16 mouse cellular contexts compared by ENCODE assay signal in genomic region chr19:37235818-37236217, GRCm38 (mm10). TPM values are rescaled to one million over a fixed set of nuclear protein-coding genes. Genes with fewer than 3 reads are reported as not detected.
DNase-seq lines count a peak whose midpoint lies in the region; ATAC-seq and TF ChIP-seq lines count a peak whose summit lies in the region.
"Had no signal": no experiment of that assay in that cellular context is flagged by ENCODE, and none has a peak within 500 bp of the region (broad histone marks: within the 10 kb centered on the region; RNA-seq: fewer than 3 reads in every experiment).

No protein-coding gene starts in this region.

- no peak for ATAC-seq in heart, embryonic 13.5 days (ENCODE audit: extremely low read depth, insufficient number of reproducible peaks, low FRiP score, low TSS enrichment)
- no peak for ATAC-seq in midbrain, embryonic 11.5 days (ENCODE audit: low FRiP score)
- ATAC-seq in midbrain, embryonic 16.5 days, result no peak
- ATAC-seq in liver, embryonic 14.5 days (ENCODE audit: insufficient read depth), result no peak
- ATAC-seq: CD4-positive, CD25-positive, alpha-beta regulatory T cell, adult 4 months; midbrain, embryonic 13.5 days had no signal

- H3K9me3 ChIP-seq in heart, embryonic 13.5 days, result no peaks in the 10 kb centered on the region
- no peaks in the 10 kb centered on the region for H3K9me3 ChIP-seq in midbrain, embryonic 11.5 days (ENCODE audit: control insufficient read depth, low read length)
- no peaks in the 10 kb centered on the region for H3K9me3 ChIP-seq in midbrain, embryonic 16.5 days (replicated peaks; ENCODE audit: control insufficient read depth, low read length, poor library complexity, severe bottlenecking)
- no peaks in the 10 kb centered on the region for H3K9me3 ChIP-seq in liver, embryonic 14.5 days (ENCODE audit: control insufficient read depth, low read length)
- H3K9me3 ChIP-seq: hindbrain, embryonic 15.5 days; midbrain, embryonic 13.5 days had no signal

- peak overlapping the region; percentile 46; the same call in 1 of the 2 replicates for H3K4me2 ChIP-seq in heart, embryonic 13.5 days
- no peak overlapping the region for H3K4me2 ChIP-seq in midbrain, embryonic 11.5 days
- H3K4me2 ChIP-seq in midbrain, embryonic 16.5 days (ENCODE audit: low read length), result no peak overlapping the region
- peak overlapping the region; percentile 87 for H3K4me2 ChIP-seq in liver, embryonic 14.5 days (ENCODE audit: low read depth)
- H3K4me2 ChIP-seq: hindbrain, embryonic 15.5 days; midbrain, embryonic 13.5 days had no signal

- WGBS in heart, embryonic 13.5 days, result 54% methylated on average over 8 of the region's 8 CpGs
- WGBS in midbrain, embryonic 11.5 days, result 73% methylated on average over 8 of the region's 8 CpGs
- WGBS in midbrain, embryonic 16.5 days, result 59% methylated on average over 8 of the region's 8 CpGs
- WGBS in liver, embryonic 14.5 days (ENCODE audit: insufficient replicate concordance), result 67% methylated on average over 8 of the region's 8 CpGs

- DNase-seq in heart, postnatal 4 days, result no peak
- peak; percentile 76 for DNase-seq in midbrain, embryonic 11.5 days (ENCODE audit: low spot score, missing footprints)
- DNase-seq in liver, embryonic 14.5 days (ENCODE audit: low read depth in 3 of 3, low spot score in 3 of 3), result no peak
- peak; percentile 44 to 68 for DNase-seq in lung, postnatal 4 days
- no peak for DNase-seq in embryo, embryonic 10 days (ENCODE audit: low spot score)
- no peak for DNase-seq in urinary bladder, postnatal 10 days (ENCODE audit: low spot score)
- DNase-seq: adrenal gland, postnatal 36 days; cerebellum, adult 11-12 months; embryo, embryonic 11 days; gastrocnemius, postnatal 25 days; kidney, adult 8-10 months had no signal

- no peak for TF ChIP-seq EP300 in liver, embryonic 14.5 days (IDR thresholded peaks at IDR 0.05; ENCODE audit: low read depth)

- no peak overlapping the region for H3K9ac ChIP-seq in heart, embryonic 13.5 days
- H3K9ac ChIP-seq in midbrain, embryonic 11.5 days (ENCODE audit: low read length), result no peak overlapping the region
- H3K9ac ChIP-seq in midbrain, embryonic 16.5 days (ENCODE audit: low read depth, low read length), result no peak overlapping the region
- peak overlapping the region; percentile 51 for H3K9ac ChIP-seq in liver, embryonic 14.5 days (replicated peaks)
- H3K9ac ChIP-seq: hindbrain, embryonic 15.5 days; midbrain, embryonic 13.5 days had no signal

- H3K36me3 ChIP-seq in heart, embryonic 13.5 days, result no peaks in the 10 kb centered on the region
- H3K36me3 ChIP-seq in midbrain, embryonic 11.5 days (ENCODE audit: control insufficient read depth, insufficient read depth, low read length), result no peaks in the 10 kb centered on the region
- H3K36me3 ChIP-seq in midbrain, embryonic 16.5 days (ENCODE audit: control insufficient read depth, insufficient read depth, low read length), result no peaks in the 10 kb centered on the region
- H3K36me3 ChIP-seq in liver, embryonic 14.5 days (replicated peaks; ENCODE audit: control insufficient read depth, insufficient read depth, low read depth), result no peaks in the 10 kb centered on the region
- H3K36me3 ChIP-seq: hindbrain, embryonic 15.5 days; midbrain, embryonic 13.5 days had no signal

- peaks cover 56% of the 10 kb centered on the region for H3K27me3 ChIP-seq in heart, embryonic 13.5 days (replicated peaks)
- H3K27me3 ChIP-seq in midbrain, embryonic 11.5 days (ENCODE audit: control insufficient read depth, insufficient read depth, low read length), result peaks cover 24% of the 10 kb centered on the region
- H3K27me3 ChIP-seq in midbrain, embryonic 16.5 days (ENCODE audit: control insufficient read depth, insufficient read depth, low read depth, low read length), result no peaks in the 10 kb centered on the region; the same call in 1 of the 2 replicates
- H3K27me3 ChIP-seq in liver, embryonic 14.5 days (ENCODE audit: control insufficient read depth, insufficient read depth, low read length), result peaks cover 5% of the 10 kb centered on the region; the same call in 1 of the 2 replicates

- no peak overlapping the region for H3K4me3 ChIP-seq in heart, embryonic 13.5 days
- no peak overlapping the region for H3K4me3 ChIP-seq in midbrain, embryonic 11.5 days (ENCODE audit: low read depth, low read length)
- H3K4me3 ChIP-seq in midbrain, embryonic 16.5 days (ENCODE audit: low read depth, low read length), result no peak overlapping the region
- H3K4me3 ChIP-seq in liver, embryonic 14.5 days (ENCODE audit: insufficient read depth in 1 of 2, low read depth in 2 of 2, low read length in 2 of 2), result no peak overlapping the region
- H3K4me3 ChIP-seq: hindbrain, embryonic 15.5 days; midbrain, embryonic 13.5 days had no signal

- TF ChIP-seq CTCF in liver, embryonic 14.5 days (IDR thresholded peaks at IDR 0.05; ENCODE audit: low read depth), result no peak

- H3K4me1 ChIP-seq in heart, embryonic 13.5 days, result peaks cover 19% of the 10 kb centered on the region
- H3K4me1 ChIP-seq in midbrain, embryonic 11.5 days (ENCODE audit: control insufficient read depth, insufficient read depth, low read length), result peaks cover 4% of the 10 kb centered on the region
- peaks cover 14% of the 10 kb centered on the region for H3K4me1 ChIP-seq in midbrain, embryonic 16.5 days (ENCODE audit: control insufficient read depth, insufficient read depth, low read length)
- peaks cover 68 to 70% of the 10 kb centered on the region in 2 experiments for H3K4me1 ChIP-seq in liver, embryonic 14.5 days (replicated peaks; ENCODE audit: control insufficient read depth in 2 of 2, insufficient read depth in 2 of 2, low read length in 1 of 2)

- no peak overlapping the region for H3K27ac ChIP-seq in heart, embryonic 13.5 days (replicated peaks)
- H3K27ac ChIP-seq in midbrain, embryonic 11.5 days (ENCODE audit: low read depth, low read length), result no peak overlapping the region
- no peak overlapping the region for H3K27ac ChIP-seq in midbrain, embryonic 16.5 days (ENCODE audit: low read length)
- H3K27ac ChIP-seq in liver, embryonic 14.5 days, result peak overlapping the region; percentile 99
- H3K27ac ChIP-seq: hindbrain, embryonic 15.5 days; midbrain, embryonic 13.5 days had no signal

RNA-seq across cellular contexts. Expression of gene Cpeb3, which starts 27.4 kb away (rescaled TPM):
- 6.5 and 7.9 TPM in 2 replicates for polyA plus RNA-seq in heart, embryonic 13.5 days (2015; fragmentation: Nextera tagmentation; extraction: Ambion mirVana)
- 10 to 100 TPM; 38.5 to 45.0 TPM for total RNA-seq in heart, postnatal 4 days (2021)
- polyA plus RNA-seq in midbrain, embryonic 11.5 days (2014; fragmentation: Nextera tagmentation; extraction: Ambion mirVana), result 2.9 and 3.1 TPM in 2 replicates
- polyA plus RNA-seq in midbrain, embryonic 16.5 days (2015; fragmentation: Nextera tagmentation; extraction: Ambion mirVana), result 11.2 and 12.9 TPM in 2 replicates
- polyA plus RNA-seq in liver, embryonic 14.5 days (2012; rRNA removed), result 1.8 and 2.4 TPM in 2 replicates
- 1.8 and 1.9 TPM in 2 replicates for polyA plus RNA-seq in liver, embryonic 14.5 days (2014; fragmentation: Nextera tagmentation; extraction: Ambion mirVana)
- polyA plus RNA-seq: CD4-positive, CD25-positive, alpha-beta regulatory T cell, adult 4 months had no signal

RNA-seq across cellular contexts. Expression of gene March5, which starts 28.5 kb away (rescaled TPM):
- polyA plus RNA-seq in heart, embryonic 13.5 days (2015; fragmentation: Nextera tagmentation; extraction: Ambion mirVana), result 76.9 and 83.7 TPM in 2 replicates
- total RNA-seq in heart, postnatal 4 days (2021), result 10 to 100 TPM; 78.4 to 79.7 TPM
- 155 and 159 TPM in 2 replicates for polyA plus RNA-seq in midbrain, embryonic 11.5 days (2014; fragmentation: Nextera tagmentation; extraction: Ambion mirVana)
- polyA plus RNA-seq in midbrain, embryonic 16.5 days (2015; fragmentation: Nextera tagmentation; extraction: Ambion mirVana), result 89.2 and 96.1 TPM in 2 replicates
- 40.9 and 69.6 TPM in 2 replicates for polyA plus RNA-seq in liver, embryonic 14.5 days (2012; rRNA removed)
- 145 and 153 TPM in 2 replicates for polyA plus RNA-seq in liver, embryonic 14.5 days (2014; fragmentation: Nextera tagmentation; extraction: Ambion mirVana)

Comparison
In these comparisons a context has a peak if more than half of its experiments do, and no peak if none do; other contexts are left out.
1. H3K4me2 ChIP-seq: peak in heart, embryonic 13.5 days (single experiment) and liver, embryonic 14.5 days (single experiment); none in midbrain, embryonic 11.5 days (single experiment) and midbrain, embryonic 16.5 days (single experiment).
2. DNase-seq: peak in midbrain, embryonic 11.5 days (single experiment) and lung, postnatal 4 days (2 of 2); none in heart, postnatal 4 days (single experiment), liver, embryonic 14.5 days (0 of 3), embryo, embryonic 10 days (single experiment) and urinary bladder, postnatal 10 days (single experiment).